Mouse (Mus musculus) gastrocnemius, postnatal 25 days (tissue): Measurements from ENCODE around the gene AL731706.2. TPM values are rescaled to one million over a fixed set of nuclear protein-coding genes. Genes with fewer than 3 reads are reported as not detected.
"Not testable (repeated sequence)": the region's sequence is repeated elsewhere in the genome, so short reads cannot be mapped to it uniquely, and the experiment has no call there.

ENCODE experiments used
- DNase-seq: peaks from one replicate; pipeline ENCODE4 v3.0.0; 2022
- long read RNA-seq, 2 experiments: library from polyadenylated mRNA; stranded (forward); transcript quantifications; one replicate each; pipeline ENCODE4 v2.0.0; 2021
- total RNA-seq, 2 experiments: library from RNA; stranded (reverse); gene quantifications; 1 replicate in 1 of 2; 2 replicates in 1 of 2; pipeline ENCODE4 v1.2.3; 2021

The AL731706.2 gene
- total RNA-seq, result 10 to 100 TPM; 24.6 to 27.4 TPM
- long read RNA-seq, experiment 1, result 0 reads
- long read RNA-seq, experiment 2, result 0 reads

DNA sequence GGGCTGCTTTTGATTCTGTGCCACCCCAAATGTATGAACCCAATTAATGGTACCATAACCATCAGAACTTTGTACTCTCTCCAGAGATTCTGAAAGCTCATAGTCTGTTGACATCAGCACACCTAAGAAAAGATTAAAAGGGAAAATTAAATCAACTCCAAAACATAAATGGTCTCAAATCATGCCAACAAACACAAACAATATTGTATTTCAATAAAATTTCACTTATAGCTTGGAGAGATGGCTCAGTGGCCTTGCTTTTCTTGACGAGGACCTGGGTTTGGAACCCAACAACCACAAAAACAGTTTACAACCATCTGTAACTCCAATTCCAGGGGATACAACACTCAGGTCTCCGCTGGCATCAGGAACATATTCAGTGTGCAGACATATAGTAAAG is at the start of gene AL731706.2:
TSS of gene AL731706.2 (minus strand) at position 101 of the 400 bp plus-strand sequence.
- no peak for DNase-seq

DNA sequence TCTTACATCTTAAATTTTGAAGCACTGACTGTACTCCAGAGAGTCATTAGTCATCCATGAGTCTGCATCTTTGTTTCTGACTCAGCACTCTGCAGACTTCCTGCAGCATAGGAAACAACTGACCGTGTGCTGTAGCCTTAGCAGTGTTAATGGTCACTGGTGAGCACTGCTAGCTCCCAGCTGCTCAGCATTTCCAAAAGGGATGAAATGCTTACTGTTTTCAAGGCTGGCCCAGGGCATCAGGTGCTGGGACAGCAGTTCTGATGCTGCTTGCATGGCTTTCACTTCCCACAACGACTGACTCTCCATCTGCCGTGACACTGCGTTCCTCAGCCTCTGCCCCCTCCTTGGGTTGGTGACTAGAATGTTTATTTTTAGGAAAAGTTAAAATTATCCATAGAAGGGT is 35.5 kb upstream of the AL731706.2 start:
- peak; percentile 27 for DNase-seq

GRCm38 (mm10) chr2:136920257-136920993 is 34.9 kb upstream of the AL731706.2 start:
- DNase-seq, result no peak

DNA sequence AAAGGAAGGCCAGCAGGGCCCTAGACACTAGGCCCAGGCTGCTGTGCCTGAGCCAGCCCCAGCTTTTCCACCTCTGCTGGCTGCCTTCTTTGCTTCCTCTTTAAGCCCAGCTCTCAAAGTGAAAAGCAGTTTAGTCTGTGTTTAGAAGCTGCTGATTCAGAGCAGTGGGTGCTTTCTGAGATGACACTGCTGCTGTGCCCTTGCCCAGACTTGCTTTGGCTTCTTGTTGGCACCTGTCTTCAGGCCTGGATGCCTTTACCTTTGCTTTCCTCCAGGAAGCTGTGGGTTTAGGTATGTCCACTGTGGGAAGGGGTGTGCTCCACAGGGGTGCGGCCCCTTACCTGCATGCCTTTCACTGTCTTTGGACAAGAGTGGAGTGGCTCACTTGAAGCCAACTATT is 34.0 kb upstream of the AL731706.2 start:
- DNase-seq, result no peak

GRCm38 (mm10) chr2:136914334-136914902 is 28.9 kb upstream of the AL731706.2 start:
- no peak for DNase-seq

DNA sequence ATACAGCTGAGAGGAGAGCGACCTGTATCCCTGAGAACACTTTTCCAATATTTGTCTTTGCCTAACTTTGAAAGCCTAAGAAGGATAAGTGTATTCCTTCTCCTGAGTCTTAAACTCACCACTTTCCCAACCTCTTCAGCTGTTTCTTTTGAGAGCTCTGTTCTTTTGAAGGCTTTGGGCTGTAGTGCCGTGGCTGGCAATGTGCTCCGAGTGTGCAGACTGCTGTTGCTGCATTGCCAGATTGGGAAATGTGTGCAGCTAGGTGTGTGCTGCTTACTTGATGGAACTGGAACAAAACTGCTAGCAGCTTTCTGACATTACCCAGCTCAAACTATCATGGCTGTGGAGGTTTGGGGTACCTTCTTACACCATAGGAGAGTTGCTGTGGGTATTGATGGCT is 27.5 kb upstream of the AL731706.2 start:
- no peak for DNase-seq

DNA sequence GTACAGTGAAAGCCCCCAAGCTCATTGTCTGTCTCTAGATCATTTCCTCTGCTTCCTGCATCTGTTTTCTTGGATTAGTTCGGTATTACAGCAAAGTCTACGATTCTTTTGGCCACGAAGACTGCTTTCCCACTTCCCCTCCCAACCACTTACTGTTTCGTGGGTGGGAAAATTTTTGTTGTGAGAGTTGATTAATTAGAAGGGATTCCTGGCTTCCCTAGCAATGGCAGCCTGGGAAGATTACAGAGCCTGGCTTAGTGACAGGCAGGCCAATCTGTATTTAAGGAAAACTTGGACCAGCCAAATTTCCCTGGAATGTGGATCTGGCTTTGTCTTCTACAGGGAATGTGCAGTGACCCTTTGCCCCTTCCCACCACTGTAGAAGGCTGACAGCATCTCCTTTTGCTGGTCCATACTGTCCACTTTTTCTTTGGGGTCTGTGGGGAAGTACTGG is 26.5 kb upstream of the AL731706.2 start:
- no peak for DNase-seq

- DNase-seq, result no peak
Measured at GRCm38 (mm10) chr2:136909298-136909697, 23.8 kb upstream of the AL731706.2 start.

GRCm38 (mm10) chr2:136908596-136908995 is 23.1 kb upstream of the AL731706.2 start:
- DNase-seq, result no peak

- no peak for DNase-seq
Measured at GRCm38 (mm10) chr2:136896131-136896530, 10.7 kb upstream of the AL731706.2 start.

DNA sequence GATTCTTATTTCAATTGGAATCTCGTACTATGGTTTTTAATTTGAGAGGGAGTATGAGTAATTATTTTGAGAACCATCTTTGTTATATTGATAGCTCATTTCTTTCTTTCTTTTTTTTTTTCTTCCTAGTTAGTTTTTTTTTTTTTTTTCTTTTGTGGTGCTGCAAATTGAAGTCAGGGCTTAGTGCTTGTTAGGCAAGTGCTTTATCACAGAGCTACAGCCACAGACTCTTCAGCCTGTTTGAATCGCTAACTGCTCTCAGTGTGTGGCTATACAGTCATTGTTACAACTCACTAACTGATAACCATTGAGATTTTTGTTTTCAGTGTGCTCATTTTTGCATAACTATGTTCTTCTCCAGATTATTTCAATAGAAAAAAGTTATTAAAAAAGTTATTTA is 9.0 kb upstream of the AL731706.2 start:
- DNase-seq, result no peak

DNA sequence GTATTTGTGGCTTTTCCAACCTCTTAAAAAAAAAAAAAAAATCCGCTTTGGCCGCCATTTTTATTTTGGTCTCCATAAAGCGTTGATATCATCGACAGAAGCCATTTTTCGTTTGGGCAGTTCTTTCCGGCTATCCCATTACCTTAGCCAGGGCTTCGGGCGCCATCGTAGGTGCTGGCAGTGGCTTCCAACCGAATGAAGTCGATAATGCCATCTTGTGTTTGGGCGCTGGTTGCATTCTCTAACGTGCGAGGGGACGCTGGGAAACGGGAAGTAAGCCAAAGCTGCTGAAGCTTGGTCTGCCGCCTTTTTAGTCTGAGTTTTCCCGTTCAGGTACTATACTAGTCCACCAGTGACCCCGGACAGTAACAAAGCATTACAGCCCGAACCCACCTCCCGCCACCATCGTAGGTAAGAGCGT is 6.5 kb upstream of the AL731706.2 start:
- DNase-seq, result peak; percentile 95

DNA sequence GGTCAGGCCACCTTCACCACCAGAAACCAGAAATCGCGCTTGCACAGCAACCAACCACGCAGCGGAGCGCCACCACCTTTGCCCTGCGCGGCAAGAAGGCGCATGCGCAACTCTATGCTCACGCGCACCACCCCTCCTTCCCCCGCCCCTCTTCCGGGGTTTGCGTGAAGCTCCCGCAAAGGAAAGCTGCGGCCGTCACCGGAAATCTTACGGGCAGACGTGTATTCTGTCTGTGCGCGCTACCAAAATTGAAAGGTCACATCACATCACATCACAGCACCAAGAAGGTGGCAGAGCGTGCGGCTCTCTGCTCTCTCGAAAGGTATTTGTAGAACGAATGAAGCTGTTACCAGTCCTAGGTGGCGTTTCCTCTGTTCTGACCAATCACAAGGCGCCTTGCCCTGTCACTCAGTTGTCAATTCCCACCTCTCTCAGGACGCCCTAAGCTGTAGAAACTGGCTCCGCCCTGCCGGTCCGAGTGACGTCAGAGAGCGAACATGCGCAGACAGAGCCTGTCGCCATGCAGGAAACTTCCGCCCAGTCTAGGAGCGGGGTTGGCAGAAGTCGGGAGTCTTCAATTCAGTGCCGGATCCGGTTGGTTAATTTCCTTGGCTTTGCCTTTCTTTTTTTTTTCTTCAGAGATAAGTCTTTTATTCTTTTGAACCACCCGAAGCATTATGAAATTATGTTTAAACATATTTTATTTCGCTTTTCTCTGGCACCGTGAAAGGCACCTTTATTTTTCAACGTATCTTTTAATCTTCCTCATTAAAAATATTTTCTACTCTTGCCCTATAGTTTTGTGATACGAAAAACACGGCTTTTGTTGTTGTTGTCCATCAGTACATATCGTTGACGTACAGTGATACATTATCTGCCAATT is 5.8 kb upstream of the AL731706.2 start, which contains the start of the genes Slx4ip, AL731706.1 and Mkks:
TSS of gene Slx4ip (plus strand) at position 151 of the 883 bp plus-strand sequence.
TSS of gene AL731706.1 (minus strand) at position 322 of the 883 bp plus-strand sequence.
TSS of gene Mkks (minus strand) at position 322 of the 883 bp plus-strand sequence.
- peak; percentile 99 for DNase-seq

- DNase-seq, result not testable (repeated sequence)
Measured at GRCm38 (mm10) chr2:136890716-136891067, 5.2 kb upstream of the AL731706.2 start.

- no peak for DNase-seq
Measured at GRCm38 (mm10) chr2:136886846-136887245, 1.4 kb upstream of the AL731706.2 start.

DNA sequence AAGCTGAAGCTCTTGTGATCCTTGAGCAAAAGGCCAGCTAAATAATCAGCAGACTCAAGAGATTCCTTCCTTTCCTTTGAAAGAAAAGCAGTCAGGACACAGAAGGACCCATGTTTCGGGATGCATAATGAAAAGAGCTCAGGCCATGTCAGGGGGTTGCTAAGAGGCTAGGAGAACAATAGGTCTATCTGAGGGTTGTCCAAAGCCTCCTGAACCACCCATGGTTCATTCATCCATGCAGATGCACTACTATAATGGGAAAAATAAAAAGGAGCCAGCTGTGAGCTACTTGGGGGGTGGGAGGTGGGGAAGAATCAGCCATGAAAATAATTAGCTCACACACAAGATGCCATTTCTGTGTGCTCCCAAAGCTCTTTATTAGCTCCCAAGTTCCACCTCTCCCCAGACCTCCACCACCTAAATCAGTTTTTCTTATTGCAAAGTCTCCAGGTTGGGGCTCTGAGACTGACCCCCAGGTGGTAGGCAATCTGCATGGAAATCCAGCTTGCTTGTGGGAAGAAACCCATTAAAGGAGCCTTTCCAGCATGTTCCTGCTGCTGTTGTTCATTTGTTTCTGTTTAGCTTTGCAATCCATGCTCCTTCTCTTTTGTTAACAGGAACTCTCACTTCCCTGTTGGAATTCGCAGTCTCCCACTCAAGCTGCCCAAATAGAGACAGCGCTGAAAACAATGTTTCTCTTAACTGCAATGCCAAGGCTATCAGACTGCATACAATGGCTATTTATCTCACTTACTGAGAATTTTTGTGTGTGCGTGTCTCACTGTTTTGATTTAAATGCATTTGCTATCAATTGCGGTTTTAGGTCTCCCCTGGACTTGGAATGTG is 30.7 kb downstream of the AL731706.2 start:
- DNase-seq, result no peak

GRCm38 (mm10) chr2:136850366-136850765 is 35.1 kb downstream of the AL731706.2 start:
- DNase-seq, result no peak

- DNase-seq, result no peak
Measured at GRCm38 (mm10) chr2:136837994-136838393, 47.5 kb downstream of the AL731706.2 start.

DNA sequence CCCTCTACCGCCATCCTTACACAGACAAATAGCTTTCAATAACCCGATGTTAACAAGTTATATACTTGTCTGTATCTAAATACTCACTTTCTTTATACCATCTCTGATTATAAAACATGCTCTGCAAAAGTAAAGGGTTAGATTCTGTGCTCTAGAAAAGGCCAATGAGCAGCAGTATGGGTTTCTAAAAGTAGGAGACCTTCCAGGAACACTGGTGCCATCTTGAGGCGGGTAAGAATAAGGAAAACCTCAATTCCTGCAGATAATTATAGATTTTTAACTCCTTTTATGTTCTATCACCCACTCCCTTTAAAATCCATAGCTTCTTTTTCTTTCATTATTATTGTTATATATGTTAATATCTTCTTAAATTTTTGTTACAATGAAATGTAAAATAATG is 49.6 kb downstream of the AL731706.2 start:
- DNase-seq, result no peak
